Mouse (Mus musculus) layer of hippocampus, postnatal 10 days (tissue): ENCODE data around the gene Lrrc46. TPM values are rescaled to one million over a fixed set of nuclear protein-coding genes. Genes with fewer than 3 reads are reported as not detected.
A peak's percentile ranks its signal among the peaks of the same experiment; 100 is the strongest.

ENCODE experiments used
- DNase-seq, 2 experiments: peaks; one replicate each; pipeline ENCODE4 v3.0.0; 2021; ENCODE audit warnings: low spot score in 2 of 2
- microRNA-seq, 2 experiments: library from miRNA; unstranded; fragments of <30 nt; microRNA quantifications; one replicate each; pipeline ENCODE4 v1.2.0; 2021
- total RNA-seq, 2 experiments: library from RNA; stranded (reverse); gene quantifications; 2 replicates each; pipeline ENCODE4 v1.2.3; 2021

Lrrc46 gene
- total RNA-seq, 2 experiments from 2014 or later, result 0.83 to 1.6 TPM

DNA sequence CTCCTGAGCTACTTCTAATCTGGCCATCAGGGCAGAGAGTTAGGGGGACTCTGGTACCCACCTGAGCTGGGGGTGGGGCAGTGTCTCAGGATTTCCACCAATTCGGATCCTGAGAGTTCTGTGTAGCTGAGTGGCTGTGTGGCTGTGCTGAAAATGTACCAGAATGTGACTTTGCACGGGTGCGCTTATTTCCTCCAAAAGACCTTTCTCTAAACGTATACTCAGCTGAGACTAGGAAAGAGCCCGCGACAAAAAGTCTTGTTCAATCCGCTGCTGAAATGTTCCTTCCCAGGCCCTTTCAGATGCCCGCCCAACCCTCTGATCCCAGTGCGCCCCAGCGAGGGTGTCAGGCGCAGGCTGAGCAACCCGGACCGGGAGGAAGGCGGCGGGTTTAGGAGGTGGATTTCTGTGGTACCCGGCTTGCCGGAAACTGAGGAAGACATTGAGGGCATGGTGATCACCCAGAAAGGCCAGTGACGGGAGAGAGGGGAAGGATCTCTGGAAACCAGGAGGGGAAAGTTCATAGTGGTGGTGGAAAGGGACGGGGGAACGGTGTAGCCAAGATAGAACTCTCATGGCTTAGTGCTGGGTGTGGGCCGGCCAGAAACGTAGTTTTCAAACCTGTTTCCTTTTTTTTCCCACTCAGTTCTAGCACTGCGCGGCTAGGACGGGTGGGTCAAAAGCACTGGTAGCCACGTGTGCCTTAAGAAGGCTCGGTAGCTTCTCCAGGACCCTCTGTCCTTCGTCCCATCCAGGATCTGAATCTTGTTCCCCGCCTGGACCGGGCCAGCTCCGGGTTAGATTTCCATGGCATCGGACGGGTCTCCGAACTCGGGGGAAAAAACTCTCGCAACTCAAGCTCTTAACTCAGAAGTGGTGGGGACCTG, 23.3 kb downstream of the Lrrc46 start:
- DNase-seq, result no peak

DNA sequence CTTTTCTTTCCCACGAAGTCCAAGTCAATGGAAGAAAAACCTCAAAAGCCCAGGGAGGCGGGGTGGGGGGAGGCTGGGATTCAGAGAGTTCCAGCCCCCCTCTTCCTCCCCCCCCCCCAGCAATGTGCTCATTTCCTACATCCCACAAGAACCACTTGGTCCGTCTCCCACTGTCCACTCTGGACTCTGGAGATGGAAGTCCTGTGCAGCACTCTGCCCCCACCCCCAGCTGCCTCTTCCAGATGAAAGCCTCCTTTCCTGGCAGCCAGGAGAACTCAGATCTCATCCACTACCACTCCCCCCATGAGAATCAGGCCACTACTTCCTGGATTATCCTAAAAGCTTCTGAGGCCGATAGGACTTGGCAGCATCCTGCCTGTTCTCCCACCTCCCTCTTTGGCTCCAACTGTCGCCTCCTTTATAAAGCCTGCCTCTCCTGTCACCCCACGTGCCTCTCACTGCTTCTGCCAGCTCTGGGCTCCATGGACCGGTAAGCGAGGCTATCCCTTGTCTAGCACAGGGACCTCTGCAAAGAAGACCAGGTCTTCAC, 28.0 kb downstream of the Lrrc46 start, which contains the start of gene Sp6:
Sp6 (plus strand) TSS at position 274 of the 550 bp plus-strand sequence.
- no peak for DNase-seq

DNA sequence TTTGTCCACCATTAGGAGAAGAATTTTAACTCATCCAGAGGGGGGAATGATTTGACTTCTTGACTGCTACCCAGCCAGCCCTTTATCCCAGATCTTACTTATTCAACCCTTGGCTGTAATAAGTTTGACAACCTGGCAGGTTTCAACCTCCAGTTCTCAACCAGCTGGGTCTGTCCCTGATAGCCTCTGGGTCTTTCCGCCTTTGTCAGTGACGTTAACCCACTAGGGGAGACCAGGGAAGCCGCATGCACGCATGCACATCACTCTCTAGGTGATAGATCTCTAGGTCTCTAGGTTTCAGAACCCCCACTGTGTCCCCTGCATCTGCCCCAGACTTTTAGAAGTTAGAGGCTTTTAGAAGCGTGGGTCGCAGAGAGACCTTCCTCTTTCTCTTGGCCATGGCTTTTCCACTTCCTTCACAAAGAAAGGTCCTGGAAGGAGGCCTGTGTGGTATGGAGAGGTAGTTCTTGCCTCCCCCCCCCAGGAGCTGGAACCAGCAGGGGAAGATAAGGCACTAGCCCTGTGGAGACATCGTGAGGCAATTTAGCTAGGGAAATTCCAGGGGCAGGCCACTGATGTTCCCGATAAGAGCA, 31.9 kb downstream of the Lrrc46 start:
- no peak for DNase-seq

DNA sequence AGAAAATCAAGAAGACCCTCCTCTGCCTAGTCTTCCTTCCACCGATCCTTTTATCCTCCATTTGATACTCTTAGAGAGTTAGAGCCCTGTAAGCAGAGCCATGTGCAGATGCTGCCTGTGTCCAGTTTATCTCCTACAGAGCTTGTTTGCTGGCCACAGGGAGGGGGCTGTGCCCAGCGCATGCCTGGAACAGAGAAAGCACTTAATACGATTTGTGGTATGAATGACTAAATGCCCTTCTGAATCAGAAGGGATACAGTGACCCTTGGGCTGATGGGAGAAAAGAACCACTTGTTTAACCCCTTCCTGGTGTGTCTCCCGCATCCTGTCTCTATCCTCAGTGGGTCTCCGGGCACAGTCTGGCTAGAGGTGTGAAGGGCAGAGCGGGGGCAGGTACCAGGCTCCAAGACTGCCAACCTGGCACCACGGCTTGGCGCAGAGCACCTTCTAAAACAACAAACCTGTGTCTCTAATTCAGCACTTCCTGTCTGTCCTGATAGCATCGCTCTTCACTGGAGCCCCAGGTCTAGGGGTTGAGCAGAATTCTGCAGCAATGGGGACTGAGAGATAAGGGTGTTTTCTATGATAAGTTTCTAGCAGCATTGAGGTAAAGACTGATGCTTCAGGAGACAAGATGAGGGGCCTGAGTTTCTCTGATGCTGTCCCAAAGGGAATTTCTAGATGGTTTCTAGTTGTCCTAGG, 34.0 kb downstream of the Lrrc46 start:
- DNase-seq, result no peak

DNA sequence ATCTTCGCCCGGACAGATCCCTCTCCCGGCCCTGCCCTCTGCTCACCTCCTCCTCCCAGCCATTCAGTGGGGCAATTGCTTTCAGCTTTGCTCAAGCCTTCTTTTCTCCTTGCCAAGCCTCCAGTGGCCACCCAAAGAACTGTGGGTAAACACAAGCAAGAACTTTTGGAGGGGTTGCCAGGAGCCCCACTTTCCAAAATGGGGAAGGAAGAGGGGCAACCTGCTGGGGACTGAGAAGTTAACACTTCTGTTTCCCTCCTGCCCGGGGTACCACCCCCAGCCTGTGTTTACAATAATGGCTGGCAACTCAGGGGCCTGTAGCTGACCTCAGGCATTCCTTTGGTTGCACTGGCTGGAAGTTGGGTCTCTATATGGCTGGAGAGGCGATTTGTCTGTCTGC, 38.0 kb downstream of the Lrrc46 start:
- DNase-seq, result no peak

DNA sequence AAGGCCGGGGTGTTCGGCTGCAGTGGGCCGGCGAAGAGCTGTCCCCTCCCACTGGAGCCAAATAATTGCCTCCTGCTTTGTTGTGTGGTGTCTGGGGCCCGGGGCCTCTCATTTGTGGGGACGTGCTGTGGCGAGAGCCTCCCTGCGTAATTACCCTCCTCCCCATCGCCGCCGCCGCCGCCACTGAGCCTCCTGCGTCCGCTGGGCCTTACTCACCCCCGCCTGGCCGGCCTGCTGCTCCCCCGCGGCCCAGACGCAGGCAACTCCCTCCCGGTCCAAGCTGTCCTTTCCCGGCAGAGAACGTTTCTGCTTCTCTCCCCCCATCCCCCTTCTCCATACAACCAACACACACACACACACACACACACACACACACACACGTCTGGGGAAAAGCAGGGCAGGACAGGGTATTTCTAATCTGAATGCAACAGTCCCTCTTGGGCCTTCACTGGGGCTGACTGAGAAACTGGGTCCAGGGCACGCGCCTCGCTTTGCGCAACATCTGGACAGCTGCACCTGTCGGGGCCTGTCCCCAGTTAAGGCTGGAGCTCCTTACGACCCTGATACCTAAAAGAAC, 43.7 kb downstream of the Lrrc46 start:
- DNase-seq, result peak; percentile 32 to 55

DNA sequence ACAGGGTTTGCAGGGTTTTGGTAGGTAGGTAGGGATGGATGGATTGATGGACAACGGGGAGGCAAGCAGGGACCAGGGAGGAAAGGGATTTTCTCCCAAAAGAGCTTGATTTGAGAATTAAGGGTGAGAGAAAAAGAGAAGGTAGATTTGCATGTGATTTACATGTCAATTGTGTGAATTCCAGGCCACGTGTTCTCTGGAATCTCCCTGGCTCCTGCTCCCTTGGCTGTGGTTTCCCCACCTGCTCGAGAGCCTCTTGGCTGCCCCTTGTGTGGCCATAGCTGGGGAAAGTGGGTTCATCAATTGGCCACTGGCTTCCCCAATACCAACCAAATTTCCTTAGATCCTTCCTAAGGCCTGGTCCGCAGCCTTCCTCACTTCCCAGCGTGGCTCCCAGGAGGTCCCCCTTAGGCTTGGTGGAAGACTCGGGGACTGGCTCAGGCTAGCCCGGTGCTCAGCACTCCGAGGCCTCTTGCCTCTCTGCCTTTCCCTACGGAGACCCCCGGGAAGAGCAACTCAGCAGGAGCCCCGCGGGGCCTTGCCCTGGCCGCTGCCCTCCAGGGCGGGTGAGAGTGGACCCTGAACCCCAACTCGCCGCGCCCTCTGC, 44.3 kb downstream of the Lrrc46 start:
- DNase-seq, result no peak

DNA sequence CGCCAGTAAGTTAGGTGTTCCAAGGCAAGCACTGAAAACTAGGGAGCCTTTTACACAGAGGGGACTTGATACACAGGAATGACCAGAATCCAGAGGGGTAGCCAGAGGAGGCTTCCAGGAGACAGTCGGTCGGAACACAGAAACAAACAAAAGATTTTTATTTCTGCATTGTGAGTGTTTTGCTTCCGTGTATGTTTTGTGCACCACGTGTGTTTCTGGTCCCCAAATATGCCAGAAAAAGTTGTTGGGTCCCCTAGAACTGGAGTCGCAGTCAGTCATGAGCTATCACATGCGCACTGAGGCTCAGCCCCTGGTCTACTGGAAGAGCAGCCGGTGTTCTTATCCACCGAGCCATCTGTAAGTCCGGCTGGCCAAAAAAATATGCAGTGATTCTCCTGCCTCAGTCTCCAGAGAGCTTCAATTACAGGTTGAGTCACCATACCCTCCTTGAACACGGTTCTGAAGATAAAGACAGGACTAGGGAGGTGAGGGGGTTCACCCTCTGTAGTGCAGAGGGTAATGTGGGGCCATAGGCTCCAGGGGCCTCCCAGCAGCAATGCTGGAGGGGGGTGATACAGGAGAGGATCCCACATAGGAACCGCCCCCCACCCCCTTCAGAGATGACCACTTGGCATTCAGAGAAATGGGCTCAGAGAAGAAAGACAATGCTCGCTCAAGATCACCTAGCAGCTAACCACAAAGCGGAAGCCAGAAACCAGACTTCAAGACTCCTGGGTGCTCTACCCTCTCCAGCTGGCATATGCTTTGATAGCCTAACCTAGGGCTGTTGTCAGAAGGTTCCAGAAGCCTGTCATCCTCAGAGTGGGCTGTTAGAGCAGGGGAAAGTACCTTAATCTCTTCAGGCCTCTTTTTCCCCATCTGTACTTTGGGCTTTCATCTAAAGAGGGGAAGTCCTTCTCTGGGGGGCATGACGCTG, 45.1 kb downstream of the Lrrc46 start:
- no peak for DNase-seq

DNA sequence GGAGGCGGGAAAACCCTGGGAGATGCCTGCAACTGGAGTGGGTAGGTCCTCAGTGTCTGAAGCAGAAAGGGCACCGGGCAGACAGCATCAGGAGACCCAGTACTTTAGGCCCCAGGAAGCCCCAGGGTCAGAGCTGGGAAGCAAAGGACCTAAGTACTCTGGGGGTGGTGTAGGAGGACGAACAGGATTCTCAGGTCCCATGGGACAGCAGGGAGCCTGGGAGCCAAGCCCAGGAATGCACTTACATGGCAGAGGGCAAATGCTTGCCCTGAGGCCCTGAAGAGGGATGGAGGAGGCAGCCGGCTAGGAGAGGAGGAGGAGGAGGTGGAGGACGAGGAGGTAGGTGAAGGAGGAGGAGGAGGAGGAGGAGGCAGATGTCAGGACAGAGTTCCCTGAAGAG, 46.2 kb downstream of the Lrrc46 start:
- DNase-seq, result no peak

DNA sequence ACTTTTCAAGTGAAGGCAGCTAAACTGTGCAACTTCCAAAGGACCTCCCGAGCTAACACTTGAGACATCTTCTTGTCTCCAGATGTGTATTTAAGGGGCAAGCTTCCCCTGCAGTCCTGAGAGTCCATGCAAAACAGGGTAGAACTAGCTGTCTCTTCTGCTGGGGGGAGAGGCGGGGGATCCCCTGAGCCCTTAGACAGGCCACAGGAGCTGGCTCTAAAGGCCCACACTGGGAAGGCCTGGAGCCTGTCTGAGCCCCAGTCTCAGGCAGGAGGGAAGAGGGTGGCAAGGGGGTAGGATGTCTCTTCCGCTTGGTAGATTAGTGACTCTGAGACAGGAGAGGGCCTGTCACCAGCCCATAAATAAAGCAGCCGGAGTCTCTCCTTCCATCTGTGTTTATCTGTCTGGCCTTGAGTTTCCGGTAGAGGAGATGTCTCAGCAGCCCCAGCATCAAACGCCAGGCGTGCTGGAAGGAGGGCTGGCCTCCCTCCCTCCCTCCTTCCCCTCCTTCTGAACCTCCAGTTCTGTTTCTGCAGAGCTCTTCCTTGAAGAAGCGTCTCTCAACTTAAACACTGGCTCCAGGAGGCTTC, 48.4 kb downstream of the Lrrc46 start:
- DNase-seq, result no peak

DNA sequence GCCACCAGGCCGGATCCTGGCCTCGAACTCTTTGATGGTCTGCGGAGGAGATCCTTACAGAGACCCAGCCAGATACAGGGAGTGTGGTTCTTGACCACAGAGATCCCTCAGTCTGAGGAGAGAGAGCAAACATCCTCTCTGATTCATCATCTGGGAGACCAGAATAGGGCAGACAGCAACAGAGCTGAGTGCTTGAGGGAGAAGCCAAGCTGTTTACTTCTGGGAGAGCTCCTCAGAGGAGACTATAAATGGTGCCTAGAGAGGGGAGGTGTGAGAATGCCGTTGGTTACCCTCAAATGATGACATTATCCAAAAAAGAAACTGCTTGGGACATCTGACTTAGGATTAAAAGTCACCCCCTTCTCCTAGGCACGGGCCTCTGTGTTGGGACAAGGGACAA, 49.7 kb downstream of the Lrrc46 start:
- no peak for DNase-seq

DNA sequence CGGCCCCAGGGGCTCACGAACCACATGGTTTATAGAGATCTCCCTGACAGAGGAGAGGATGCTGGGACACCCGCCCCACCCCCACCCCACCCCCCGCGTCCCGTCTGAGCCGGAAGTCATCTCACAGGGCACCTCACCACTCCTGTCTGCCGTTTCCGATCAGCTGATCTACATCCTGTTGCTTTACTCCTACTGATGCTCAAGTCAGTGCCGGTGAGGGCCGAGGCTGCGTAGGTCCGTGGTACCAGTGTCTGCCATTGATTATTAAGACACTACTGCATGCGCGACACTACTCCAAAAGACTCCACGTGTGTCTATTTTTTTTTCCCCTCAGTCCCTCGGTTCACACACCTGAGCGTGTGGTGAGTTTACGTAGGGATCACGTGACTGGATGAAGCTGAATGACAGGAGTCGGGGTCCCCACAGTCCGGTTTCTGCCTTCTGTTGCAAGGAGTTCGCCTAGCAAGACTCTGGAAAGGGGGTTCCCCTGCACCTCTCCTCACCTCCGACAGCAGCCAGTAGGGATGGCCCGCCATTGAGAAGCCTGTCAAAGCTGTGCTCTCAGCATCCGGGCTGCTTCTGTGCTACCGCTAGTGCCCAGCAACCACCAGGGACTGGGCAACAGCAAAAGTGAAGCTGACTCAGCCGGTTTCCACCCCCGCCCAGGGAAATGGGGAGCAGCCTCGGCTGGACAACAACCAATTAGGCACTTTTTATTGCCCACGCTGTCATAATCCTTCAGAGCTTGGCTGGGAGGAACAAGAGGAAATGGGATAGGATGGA, 53.1 kb downstream of the Lrrc46 start:
- no peak for DNase-seq

DNA sequence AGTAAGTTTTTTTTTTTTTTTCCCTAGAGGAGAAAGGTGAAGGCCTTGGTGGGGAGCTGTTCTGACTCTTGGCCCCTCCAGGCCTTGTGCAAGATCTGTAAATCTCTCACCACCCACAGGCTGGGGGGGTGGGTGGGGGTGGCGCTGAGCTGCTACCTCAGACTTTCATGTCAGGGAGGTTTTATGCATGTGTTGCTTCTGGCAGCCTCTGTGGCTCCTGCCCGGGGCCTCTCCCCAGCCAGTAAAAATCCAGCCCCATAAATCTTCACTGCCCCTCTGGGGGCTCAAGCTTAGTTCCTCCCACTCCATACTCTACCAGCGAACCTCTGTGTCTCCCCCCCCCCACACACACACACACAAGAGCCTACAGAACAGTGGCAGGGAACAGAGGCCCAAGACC, 54.7 kb downstream of the Lrrc46 start:
- DNase-seq, result no peak

DNA sequence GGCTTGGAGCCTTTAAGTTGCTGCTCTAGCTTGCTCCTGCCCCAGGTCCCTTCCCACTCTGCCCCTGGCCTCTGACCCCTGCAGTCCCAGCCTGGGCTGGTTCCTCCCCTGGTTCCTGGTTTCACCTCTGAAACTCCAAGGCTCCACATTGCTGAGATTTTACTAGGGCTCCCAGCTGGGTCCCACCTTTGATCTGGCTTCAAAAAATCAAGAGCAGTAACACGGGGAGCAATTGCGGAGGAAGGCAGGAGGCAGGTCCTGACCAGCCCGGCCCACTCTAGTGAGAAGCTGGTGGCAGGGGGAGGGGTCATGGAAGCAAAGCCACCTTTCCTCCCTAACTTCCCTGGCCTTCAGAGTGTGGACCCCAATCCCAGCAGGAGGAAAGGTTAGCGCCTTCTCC, 56.3 kb downstream of the Lrrc46 start:
- no peak for DNase-seq

Small RNA genes within 50 kb of the gene (microRNA-seq; reads per million reads assigned to microRNA genes)
- gene Mir8103, result 0.22 to 0.59 reads per million in 2 experiments

Other genes starting within 250 kb of the Lrrc46 start
- gene Nfe2l1, start 211.4 kb downstream of the Lrrc46 start, total RNA-seq, result 100 to 1,000 TPM; 183 to 193 TPM
- gene Copz2, start 191.5 kb downstream of the Lrrc46 start, total RNA-seq, result 1 to 10 TPM; 4.2 to 5.6 TPM
- 10 to 100 TPM; 53.4 to 59.6 TPM for gene Cdk5rap3, start 124.9 kb downstream of the Lrrc46 start, total RNA-seq
- gene Prr15l, start 113.3 kb downstream of the Lrrc46 start, total RNA-seq, result not detected
- 10 to 100 TPM; 28.0 to 28.8 TPM for gene Pnpo, start 97.4 kb downstream of the Lrrc46 start, total RNA-seq
- 10 to 100 TPM; 11.5 to 12.0 TPM for gene Sp2, start 58.4 kb downstream of the Lrrc46 start, total RNA-seq
- gene Sp6, start 28.0 kb downstream of the Lrrc46 start, total RNA-seq, result 1 to 10 TPM; 1.4 TPM
- gene Scrn2, start 11.5 kb downstream of the Lrrc46 start, total RNA-seq, result 1 to 10 TPM; 5.2 to 6.3 TPM
- gene Mrpl10, start 153 bp upstream of the Lrrc46 start, total RNA-seq, result 10 to 100 TPM; 74.4 to 76.7 TPM
- gene Osbpl7, start 9.2 kb upstream of the Lrrc46 start, total RNA-seq, result 10 to 100 TPM; 12.9 to 13.5 TPM
- gene Tbx21, start 73.9 kb upstream of the Lrrc46 start, total RNA-seq, result under 1 TPM; 0.18 TPM
- 10 to 100 TPM; 54.4 to 60.4 TPM for gene Tbkbp1, start 110.1 kb upstream of the Lrrc46 start, total RNA-seq
- gene Kpnb1, start 146.5 kb upstream of the Lrrc46 start, total RNA-seq, result 100 to 1,000 TPM; 125 to 136 TPM
- 100 to 1,000 TPM; 144 to 159 TPM for gene Npepps, start 239.2 kb upstream of the Lrrc46 start, total RNA-seq